Mouse (Mus musculus) hindbrain, embryonic 15.5 days (tissue): Measurements from ENCODE around the gene Anxa10. TPM values are rescaled to one million over a fixed set of nuclear protein-coding genes. Genes with fewer than 3 reads are reported as not detected.

Experiments
- ATAC-seq: fragments of 200-750 bp; cut with Nextera tagmentation; 2 replicates; pipeline ENCODE4 v1.8.0; 2017; ENCODE audit warnings: low read depth, moderate number of reproducible peaks, moderate TSS enrichment; ENCODE audit not compliant: low FRiP score
- H3K27ac ChIP-seq: fragments of 300-500 bp; sonication (generic); replicated peaks from 2 replicates; pipeline ENCODE4 v1.5.1; 2015; ENCODE audit warnings: mild to moderate bottlenecking, inconsistent platforms
- H3K27me3 ChIP-seq: fragments of 300-500 bp; sonication (generic); 2 replicates; pipeline ENCODE4 v1.6.1; 2015; ENCODE audit warnings: control low read depth, inconsistent platforms
- H3K36me3 ChIP-seq: fragments of 300-500 bp; sonication (generic); 2 replicates; pipeline ENCODE4 v1.6.1; 2015; ENCODE audit warnings: control low read depth, inconsistent platforms
- H3K4me1 ChIP-seq: fragments of 300-500 bp; sonication (generic); replicated peaks from 2 replicates; pipeline ENCODE4 v1.6.1; 2015; ENCODE audit warnings: control low read depth, inconsistent platforms
- H3K4me2 ChIP-seq: fragments of 300-500 bp; sonication (generic); 2 replicates; pipeline ENCODE4 v1.6.1; 2015; ENCODE audit warnings: moderate library complexity, mild to moderate bottlenecking, inconsistent platforms
- H3K4me3 ChIP-seq: fragments of 300-500 bp; sonication (generic); 2 replicates; pipeline ENCODE4 v1.5.1; 2015; ENCODE audit warnings: mild to moderate bottlenecking, inconsistent platforms
- H3K9ac ChIP-seq: fragments of 300-500 bp; sonication (generic); 2 replicates; pipeline ENCODE4 v1.6.1; 2015; ENCODE audit warnings: inconsistent platforms
- H3K9me3 ChIP-seq: fragments of 300-500 bp; sonication (generic); 2 replicates; pipeline ENCODE4 v1.6.1; 2016; ENCODE audit warnings: control low read depth, inconsistent platforms
- WGBS: fragments of 180-500 bp; shearing (Covaris S2); methylation state at CpG from one replicate; pipeline ENCODE4 v1.1.7; 2015; 5-methylcytosine and 5-hydroxymethylcytosine counted together
- polyA plus RNA-seq: library from polyadenylated mRNA; unstranded; fragments of >200 nt; fragmentation: Nextera tagmentation; extraction: Ambion mirVana; gene quantifications from 2 replicates; pipeline ENCODE4 v1.2.1, GENCODE M21; 2015

Gene Anxa10
- 0.12 TPM in 1 of 2 replicates, not detected in the other for polyA plus RNA-seq

DNA sequence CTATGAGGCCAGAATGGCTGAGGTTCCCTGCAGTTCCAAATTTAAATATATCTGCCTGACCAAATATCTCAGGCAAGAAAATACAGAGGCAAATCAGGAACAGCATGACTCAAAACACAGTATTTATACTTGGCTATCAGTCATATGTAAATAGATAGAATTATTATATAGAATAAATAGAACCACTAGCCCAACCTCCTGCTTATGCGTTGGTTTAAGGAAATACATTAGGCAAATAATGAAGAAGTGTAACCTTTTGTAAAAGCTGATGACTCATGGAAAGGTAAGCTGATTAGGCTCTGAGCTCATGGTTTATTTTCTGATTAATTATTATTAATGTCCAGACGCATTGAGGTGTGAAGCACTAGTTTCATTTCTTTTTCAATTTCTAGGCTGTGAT lies at the start of gene Anxa10:
Gene Anxa10, minus strand, starts transcription at position 53 of the 400 bp plus-strand sequence.
- H3K36me3 ChIP-seq, result no peaks in the 10 kb centered on the region
- no peak within 1 kb of the TSS for H3K9ac ChIP-seq
- no peaks in the 10 kb centered on the region for H3K9me3 ChIP-seq
- no peak within 1 kb of the TSS for H3K27ac ChIP-seq
- H3K27me3 ChIP-seq, result no peaks in the 10 kb centered on the region
- WGBS, result 85% methylated on average over 2 of the region's 2 CpGs
- no peak within 1 kb of the TSS for H3K4me2 ChIP-seq
- no peaks in the 10 kb centered on the region for H3K4me1 ChIP-seq
- no peak for ATAC-seq
- H3K4me3 ChIP-seq, result no peak within 1 kb of the TSS

DNA sequence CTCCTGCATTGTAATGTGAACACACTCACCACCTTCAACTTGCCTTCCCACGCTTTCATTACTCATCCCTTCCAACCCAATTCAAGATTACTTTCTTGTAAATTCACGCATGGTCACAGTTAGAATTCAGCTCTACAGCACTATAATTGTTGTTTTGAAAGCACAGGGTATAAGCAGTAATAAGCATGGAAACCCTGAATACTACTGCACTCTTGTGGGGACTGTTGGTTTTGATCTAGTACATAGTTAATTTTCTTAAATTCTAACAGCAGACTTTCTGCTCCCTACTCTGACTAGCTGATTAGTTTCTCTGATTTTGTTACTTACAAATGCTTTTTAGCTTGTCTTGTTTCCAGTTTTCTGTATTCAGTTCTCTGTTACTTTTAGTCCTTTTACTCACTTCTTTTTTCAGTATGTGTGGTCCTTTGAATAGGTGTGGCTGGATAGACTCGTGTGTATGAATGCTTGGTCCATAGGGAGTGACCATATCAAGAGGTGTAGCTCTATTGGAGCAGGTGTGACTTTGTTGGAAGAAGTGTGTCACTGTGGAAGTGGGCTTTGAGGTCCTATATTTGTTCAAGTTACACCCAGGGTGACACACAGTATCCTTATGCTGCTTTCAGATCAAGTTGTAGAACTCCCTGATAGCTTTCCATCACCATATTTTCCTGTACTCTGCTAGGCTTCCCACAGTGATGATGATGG lies 9.9 kb upstream of the Anxa10 start:
- no peak overlapping the region for H3K27ac ChIP-seq
- no peaks in the 10 kb centered on the region for H3K9me3 ChIP-seq
- no peaks in the 10 kb centered on the region for H3K4me1 ChIP-seq
- no peak overlapping the region for H3K4me3 ChIP-seq
- H3K27me3 ChIP-seq, result no peaks in the 10 kb centered on the region
- no peak overlapping the region for H3K9ac ChIP-seq
- ATAC-seq, result no peak
- WGBS, result 79% methylated on average over 3 of the region's 3 CpGs
- H3K36me3 ChIP-seq, result no peaks in the 10 kb centered on the region
- H3K4me2 ChIP-seq, result no peak overlapping the region

- Histone ChIP-seq H3K9me3 (no peaks in the 10 kb centered on the region), H3K9ac (no peak overlapping the region), H3K4me2 (no peak overlapping the region), H3K4me1 (no peaks in the 10 kb centered on the region), H3K27ac (no peak overlapping the region), H3K36me3 (no peaks in the 10 kb centered on the region), H3K27me3 (no peaks in the 10 kb centered on the region), H3K4me3 (no peak overlapping the region)
- ATAC-seq, result no peak
- 88% methylated on average over 2 of the region's 2 CpGs for WGBS
Measured at GRCm38 (mm10) chr8:62097213-62097612, 25.7 kb downstream of the Anxa10 start.

DNA sequence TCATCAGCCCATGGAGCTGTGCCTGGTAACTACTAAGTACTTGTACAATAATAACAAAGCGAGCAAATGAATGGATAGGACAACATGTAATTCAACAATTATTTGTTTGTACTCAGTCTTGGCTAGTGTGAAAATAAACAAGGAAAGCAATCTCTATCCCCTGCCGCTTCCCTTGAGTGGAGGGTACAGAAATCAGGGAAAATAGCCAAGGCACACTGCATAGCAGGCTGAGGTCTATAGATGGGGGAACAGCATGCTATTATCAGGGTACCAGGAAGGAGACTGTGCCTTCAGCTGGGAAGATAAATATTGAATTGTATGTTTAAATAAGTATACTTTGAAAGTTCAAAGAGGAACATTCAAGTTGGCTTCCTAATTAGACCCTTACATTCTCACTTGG lies 41.1 kb downstream of the Anxa10 start:
- Histone ChIP-seq H3K9me3 (no peaks in the 10 kb centered on the region), H3K27me3 (no peaks in the 10 kb centered on the region), H3K4me2 (no peak overlapping the region), H3K27ac (no peak overlapping the region), H3K4me3 (no peak overlapping the region), H3K4me1 (no peaks in the 10 kb centered on the region), H3K9ac (no peak overlapping the region), H3K36me3 (no peaks in the 10 kb centered on the region)
- 0 out of 2 replicates have a peak, but pooled peaks have one; percentile 59 for ATAC-seq
- WGBS, result 77% methylated on average over 2 of the region's 2 CpGs

GRCm38 (mm10) chr8:62080195-62080802 lies 42.7 kb downstream of the Anxa10 start:
- no peaks in the 10 kb centered on the region for H3K36me3 ChIP-seq
- H3K9me3 ChIP-seq, result no peaks in the 10 kb centered on the region
- no peak overlapping the region for H3K9ac ChIP-seq
- H3K27ac ChIP-seq, result no peak overlapping the region
- 46% methylated on average over 3 of the region's 3 CpGs for WGBS
- ATAC-seq, result peak; percentile 83; the same call in 1 of the 2 replicates
- H3K27me3 ChIP-seq, result no peaks in the 10 kb centered on the region
- H3K4me1 ChIP-seq, result no peaks in the 10 kb centered on the region
- no peak overlapping the region for H3K4me2 ChIP-seq
- no peak overlapping the region for H3K4me3 ChIP-seq

DNA sequence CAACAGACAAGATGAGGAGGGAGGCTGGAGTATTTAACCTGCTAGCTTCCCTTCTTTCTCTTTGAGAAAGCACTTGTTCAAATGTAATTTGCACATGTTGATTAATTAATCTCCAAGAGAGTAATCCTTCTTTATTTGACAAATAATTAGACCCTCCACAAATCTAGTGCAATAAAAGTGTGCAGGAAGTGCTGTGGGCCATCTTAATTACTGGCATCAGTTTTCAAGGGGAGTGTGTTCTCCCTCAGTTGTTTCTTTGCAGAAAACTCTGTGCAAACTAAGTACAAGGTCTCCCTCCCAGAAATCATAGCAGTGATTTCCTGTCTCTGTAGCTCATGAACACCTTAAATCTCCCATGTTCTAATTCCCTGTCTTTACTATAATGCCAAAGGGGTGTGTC lies 54.6 kb downstream of the Anxa10 start:
- Histone ChIP-seq H3K4me3 (no peak overlapping the region), H3K27me3 (no peaks in the 10 kb centered on the region), H3K9ac (no peak overlapping the region), H3K27ac (no peak overlapping the region), H3K9me3 (no peaks in the 10 kb centered on the region), H3K4me1 (no peaks in the 10 kb centered on the region), H3K4me2 (no peak overlapping the region), H3K36me3 (no peaks in the 10 kb centered on the region)
- ATAC-seq, result no peak

- no peak for ATAC-seq
- Histone ChIP-seq H3K4me3 (no peak overlapping the region), H3K27ac (no peak overlapping the region)
Measured at GRCm38 (mm10) chr8:62060357-62060756, 62.6 kb downstream of the Anxa10 start.

DNA sequence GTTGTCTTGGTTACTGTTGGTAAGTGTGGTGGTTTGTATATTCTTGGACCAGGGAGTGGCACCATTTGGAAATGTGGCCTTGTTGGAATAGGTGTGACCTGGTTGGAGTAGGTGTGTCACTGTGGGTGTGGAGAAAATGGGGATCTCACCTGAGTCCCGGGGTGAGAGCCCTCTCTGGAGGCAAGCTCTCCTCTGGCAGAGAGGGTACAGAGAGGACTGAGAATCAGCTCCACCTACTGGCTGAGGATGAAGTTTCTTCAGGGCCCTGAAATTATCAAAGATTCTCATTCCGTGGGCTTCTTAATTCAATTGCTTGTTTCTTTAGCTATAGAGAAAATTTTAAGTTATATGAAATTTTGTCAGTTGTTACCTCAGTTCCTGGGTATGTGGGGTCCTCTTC lies 76.1 kb downstream of the Anxa10 start:
- Histone ChIP-seq H3K4me3 (no peak overlapping the region), H3K4me2 (no peak overlapping the region), H3K27ac (no peak overlapping the region), H3K36me3 (no peaks in the 10 kb centered on the region), H3K27me3 (no peaks in the 10 kb centered on the region), H3K9ac (no peak overlapping the region), H3K9me3 (no peaks in the 10 kb centered on the region), H3K4me1 (no peaks in the 10 kb centered on the region)
- WGBS, result 47% methylated on average over 2 of the region's 2 CpGs
- ATAC-seq, result no peak

More at GRCm38 (mm10) chr8:62060357-62060756, 62.6 kb downstream of the Anxa10 start:
- no peaks in the 10 kb centered on the region for H3K27me3 ChIP-seq
- H3K4me1 ChIP-seq, result no peaks in the 10 kb centered on the region
- H3K9ac ChIP-seq, result no peak overlapping the region
- no peaks in the 10 kb centered on the region for H3K36me3 ChIP-seq
- H3K9me3 ChIP-seq, result no peaks in the 10 kb centered on the region
- no peak overlapping the region for H3K4me2 ChIP-seq

GRCm38 (mm10) chr8:62034351-62034750 lies 88.6 kb downstream of the Anxa10 start:
- no peaks in the 10 kb centered on the region for H3K36me3 ChIP-seq
- H3K27me3 ChIP-seq, result no peaks in the 10 kb centered on the region
- no peak for ATAC-seq
- WGBS, result 64% methylated on average over 3 of the region's 3 CpGs
- H3K9me3 ChIP-seq, result no peaks in the 10 kb centered on the region; the same call in 1 of the 2 replicates
- H3K4me1 ChIP-seq, result no peaks in the 10 kb centered on the region
- H3K4me3 ChIP-seq, result no peak overlapping the region
- H3K27ac ChIP-seq, result no peak overlapping the region
- no peak overlapping the region for H3K9ac ChIP-seq
- H3K4me2 ChIP-seq, result no peak overlapping the region

GRCm38 (mm10) chr8:62014582-62014981 lies 108.4 kb downstream of the Anxa10 start:
- no peak for ATAC-seq
- Histone ChIP-seq H3K9me3 (no peaks in the 10 kb centered on the region), H3K36me3 (no peaks in the 10 kb centered on the region), H3K27me3 (no peaks in the 10 kb centered on the region), H3K4me1 (no peaks in the 10 kb centered on the region), H3K4me2 (no peak overlapping the region), H3K4me3 (no peak overlapping the region), H3K9ac (no peak overlapping the region), H3K27ac (no peak overlapping the region)
- 96% methylated on average over 4 of the region's 4 CpGs for WGBS

GRCm38 (mm10) chr8:62014166-62014565 lies 108.8 kb downstream of the Anxa10 start:
- ATAC-seq, result no peak

More at GRCm38 (mm10) chr8:62014166-62014565, 108.8 kb downstream of the Anxa10 start:
- Histone ChIP-seq H3K4me3 (no peak overlapping the region), H3K4me1 (no peaks in the 10 kb centered on the region), H3K4me2 (no peak overlapping the region), H3K27me3 (no peaks in the 10 kb centered on the region), H3K9me3 (no peaks in the 10 kb centered on the region), H3K27ac (no peak overlapping the region), H3K9ac (no peak overlapping the region), H3K36me3 (no peaks in the 10 kb centered on the region)
- 93% methylated on average over 4 of the region's 4 CpGs for WGBS
